Mouse (Mus musculus) liver, embryonic 15.5 days (tissue): ENCODE results near the gene Ddah1. TPM values are rescaled to one million over a fixed set of nuclear protein-coding genes. Genes with fewer than 3 reads are reported as not detected.
A peak's percentile ranks its signal among the peaks of the same experiment; 100 is the strongest.
"Not testable (repeated sequence)": the region's sequence is repeated elsewhere in the genome, so short reads cannot be mapped to it uniquely, and the experiment has no call there.

ENCODE experiments used
- ATAC-seq: fragments of 200-750 bp; cut with Nextera tagmentation; 2 replicates; pipeline ENCODE4 v1.8.0; 2017; ENCODE audit warnings: moderate number of reproducible peaks, mild to moderate bottlenecking, moderate library complexity; ENCODE audit not compliant: insufficient read depth
- H3K27ac ChIP-seq: fragments of 300-500 bp; sonication (generic); replicated peaks from 2 replicates; pipeline ENCODE4 v1.5.1; 2015; ENCODE audit warnings: mild to moderate bottlenecking, inconsistent platforms
- H3K27me3 ChIP-seq: fragments of 300-500 bp; sonication (generic); 2 replicates; pipeline ENCODE4 v1.6.1; 2015; ENCODE audit warnings: mild to moderate bottlenecking, inconsistent platforms
- H3K36me3 ChIP-seq: fragments of 300-500 bp; sonication (generic); replicated peaks from 2 replicates; pipeline ENCODE4 v1.6.1; 2015; ENCODE audit warnings: moderate library complexity, mild to moderate bottlenecking, inconsistent platforms
- H3K4me1 ChIP-seq: fragments of 300-500 bp; sonication (generic); replicated peaks from 2 replicates; pipeline ENCODE4 v1.6.1; 2015; ENCODE audit warnings: inconsistent platforms
- H3K4me2 ChIP-seq: fragments of 300-500 bp; sonication (generic); 2 replicates; pipeline ENCODE4 v1.6.1; 2015; ENCODE audit warnings: moderate library complexity, mild to moderate bottlenecking, inconsistent platforms
- H3K4me3 ChIP-seq: fragments of 300-500 bp; sonication (generic); replicated peaks from 2 replicates; pipeline ENCODE4 v1.5.1; 2015; ENCODE audit warnings: mild to moderate bottlenecking, inconsistent platforms
- H3K9ac ChIP-seq: fragments of 300-500 bp; sonication (generic); 2 replicates; pipeline ENCODE4 v1.6.1; 2015; ENCODE audit warnings: moderate library complexity, mild to moderate bottlenecking, inconsistent platforms
- H3K9me3 ChIP-seq: fragments of 300-500 bp; sonication (generic); replicated peaks from 2 replicates; pipeline ENCODE4 v1.6.1; 2016; ENCODE audit warnings: inconsistent platforms
- WGBS: fragments of 180-500 bp; shearing (Covaris S2); methylation state at CpG from one replicate; pipeline ENCODE4 v1.1.7; 2015; ENCODE audit warnings: mixed read lengths; ENCODE audit not compliant: insufficient replicate concordance; 5-methylcytosine and 5-hydroxymethylcytosine counted together
- polyA plus RNA-seq: library from polyadenylated mRNA; unstranded; fragments of >200 nt; fragmentation: Nextera tagmentation; extraction: Ambion mirVana; gene quantifications from 2 replicates; pipeline ENCODE4 v1.2.1, GENCODE M21; 2015

Ddah1 gene
- polyA plus RNA-seq, 1 experiment from 2014 or later, result 44.5 TPM

GRCm38 (mm10) chr3:145912512-145912911, 154.0 kb downstream of the Ddah1 start:
- Histone ChIP-seq H3K36me3 (no peaks in the 10 kb centered on the region), H3K27ac (no peak overlapping the region), H3K9me3 (no peaks in the 10 kb centered on the region), H3K4me1 (peaks cover 12% of the 10 kb centered on the region), H3K27me3 (no peaks in the 10 kb centered on the region), H3K4me2 (no peak overlapping the region), H3K9ac (no peak overlapping the region), H3K4me3 (no peak overlapping the region)
- WGBS, result 61% methylated on average over 7 of the region's 7 CpGs
- 0 out of 2 replicates have a peak, but pooled peaks have one; percentile 20 for ATAC-seq

- WGBS, result 68% methylated on average over 6 of the region's 6 CpGs
- Histone ChIP-seq H3K36me3 (no peaks in the 10 kb centered on the region), H3K4me1 (peaks cover 12% of the 10 kb centered on the region), H3K27me3 (no peaks in the 10 kb centered on the region), H3K9me3 (no peaks in the 10 kb centered on the region), H3K27ac (no peak overlapping the region), H3K4me3 (no peak overlapping the region), H3K4me2 (no peak overlapping the region), H3K9ac (no peak overlapping the region)
- no peak for ATAC-seq
Observed at GRCm38 (mm10) chr3:145913263-145913662, 154.8 kb downstream of the Ddah1 start.

- not testable (repeated sequence) for ATAC-seq, H3K36me3 ChIP-seq, H3K9me3 ChIP-seq, H3K4me2 ChIP-seq, H3K27ac ChIP-seq, H3K4me3 ChIP-seq, H3K9ac ChIP-seq, H3K27me3 ChIP-seq
- H3K4me1 ChIP-seq, result peaks cover 12% of the 10 kb centered on the region
- 55% methylated on average over 7 of the region's 7 CpGs for WGBS
Observed at GRCm38 (mm10) chr3:145913942-145914341, 155.5 kb downstream of the Ddah1 start.

DNA sequence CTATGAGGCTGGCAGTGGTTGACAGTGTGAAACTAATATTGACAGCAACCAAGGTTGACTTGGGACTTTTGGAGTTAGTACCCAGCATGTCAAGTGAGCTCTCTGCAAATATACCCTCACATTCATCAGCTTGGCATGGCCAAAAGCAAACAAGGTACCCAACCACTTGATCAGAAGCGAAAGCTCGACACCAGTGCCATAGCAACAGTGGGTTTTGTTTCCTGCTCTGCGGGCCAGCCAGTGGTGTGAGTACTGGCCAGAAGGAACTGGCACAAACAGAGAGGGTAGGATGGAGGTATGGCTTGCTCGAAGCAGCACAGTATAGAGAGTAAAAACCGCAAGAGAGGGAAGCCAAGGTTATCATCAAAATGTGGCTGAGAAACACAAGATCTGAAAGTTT, 157.9 kb downstream of the Ddah1 start:
- Histone ChIP-seq H3K27ac (no peak overlapping the region), H3K4me1 (peaks cover 12% of the 10 kb centered on the region), H3K4me2 (no peak overlapping the region), H3K9me3 (no peaks in the 10 kb centered on the region), H3K9ac (no peak overlapping the region), H3K4me3 (no peak overlapping the region), H3K27me3 (no peaks in the 10 kb centered on the region), H3K36me3 (no peaks in the 10 kb centered on the region)
- 62% methylated on average over 5 of the region's 5 CpGs for WGBS
- no peak for ATAC-seq

DNA sequence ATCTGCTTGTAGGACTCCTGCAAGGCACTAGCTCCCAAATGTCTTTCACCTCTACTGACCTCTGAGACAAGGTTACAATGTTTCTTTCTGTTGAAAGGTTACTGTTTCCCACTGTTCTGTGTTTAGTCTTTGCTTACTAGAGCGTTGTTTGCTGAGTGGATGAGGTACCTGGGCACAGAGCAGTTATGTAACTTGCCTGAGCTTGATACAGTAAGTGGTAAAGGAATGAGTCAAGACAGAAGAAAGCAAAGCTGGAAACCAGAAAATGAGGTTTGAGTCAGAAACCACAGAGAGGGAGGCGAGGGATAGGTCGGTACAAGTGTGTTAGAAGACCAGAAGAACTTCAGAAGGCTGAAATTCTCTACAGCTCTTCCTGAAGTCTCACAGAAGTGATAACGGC, 158.4 kb downstream of the Ddah1 start:
- Histone ChIP-seq H3K27me3 (no peaks in the 10 kb centered on the region), H3K9me3 (no peaks in the 10 kb centered on the region), H3K4me2 (no peak overlapping the region), H3K36me3 (no peaks in the 10 kb centered on the region), H3K4me1 (peaks cover 12% of the 10 kb centered on the region), H3K9ac (no peak overlapping the region), H3K4me3 (no peak overlapping the region), H3K27ac (no peak overlapping the region)
- 48% methylated on average over 4 of the region's 4 CpGs for WGBS
- ATAC-seq, result no peak

GRCm38 (mm10) chr3:145922019-145922854, 163.8 kb downstream of the Ddah1 start, which contains the start of gene Bcl10:
Gene Bcl10 (plus strand): TSS chr3:145922804.
- H3K27ac ChIP-seq, result peak within 1 kb of the TSS; percentile 86
- WGBS, result 46% methylated on average over 11 of the region's 11 CpGs
- peak within 1 kb of the TSS; percentile 53 for H3K4me3 ChIP-seq
- H3K9ac ChIP-seq, result peak within 1 kb of the TSS; percentile 55
- H3K4me2 ChIP-seq, result peak within 1 kb of the TSS; percentile 78
- H3K9me3 ChIP-seq, result no peaks in the 10 kb centered on the region
- no peaks in the 10 kb centered on the region for H3K36me3 ChIP-seq
- no peak for ATAC-seq
- no peaks in the 10 kb centered on the region for H3K27me3 ChIP-seq
- H3K4me1 ChIP-seq, result peaks cover 30% of the 10 kb centered on the region

GRCm38 (mm10) chr3:145922971-145923370, 164.5 kb downstream of the Ddah1 start:
- Histone ChIP-seq H3K27ac (0 out of 2 replicates have a peak overlapping the region, but pooled peaks have one; percentile 86), H3K36me3 (peaks cover 5% of the 10 kb centered on the region), H3K4me3 (no peak overlapping the region), H3K4me2 (peak overlapping the region; percentile 78), H3K4me1 (peaks cover 34% of the 10 kb centered on the region), H3K9me3 (no peaks in the 10 kb centered on the region), H3K9ac (no peak overlapping the region), H3K27me3 (no peaks in the 10 kb centered on the region)
- no peak for ATAC-seq
- 45% methylated on average over 3 of the region's 3 CpGs for WGBS

DNA sequence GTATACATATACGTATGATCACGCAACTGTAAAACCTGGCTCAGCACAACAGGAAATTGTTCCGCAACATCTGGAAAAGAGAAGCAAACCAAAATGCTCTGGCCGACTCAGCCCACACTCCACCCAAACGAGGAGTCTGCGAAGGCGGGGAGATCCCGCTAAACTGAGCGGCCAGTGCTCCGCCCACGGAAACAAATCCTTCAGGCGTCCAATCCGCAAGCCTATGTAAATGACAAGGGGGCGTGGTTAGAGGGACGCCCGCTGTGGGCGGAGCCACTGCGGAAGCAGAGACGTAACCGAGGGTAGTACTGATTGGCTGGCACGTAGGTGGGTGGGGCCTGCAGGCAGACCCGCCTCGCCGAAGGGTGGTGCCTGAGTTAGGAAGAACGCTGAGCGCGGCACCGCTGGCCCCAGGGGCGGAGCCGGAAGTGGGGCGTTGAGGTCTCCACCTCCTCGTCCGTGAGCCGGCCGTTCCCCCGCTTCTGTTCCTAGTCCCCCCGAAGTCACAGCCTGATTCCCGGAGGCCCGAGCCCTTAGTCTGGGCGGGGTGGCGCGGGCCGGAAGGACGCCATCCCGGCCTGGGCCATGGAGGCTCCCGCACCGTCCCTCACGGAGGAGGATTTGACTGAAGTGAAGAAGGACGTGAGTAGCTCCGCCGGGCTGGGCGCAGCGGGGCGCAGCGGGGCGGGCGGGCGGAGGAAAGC, 165.6 kb downstream of the Ddah1 start:
- H3K9me3 ChIP-seq, result no peaks in the 10 kb centered on the region
- H3K4me1 ChIP-seq, result peaks cover 35% of the 10 kb centered on the region
- ATAC-seq, result peak; percentile 95
- WGBS, result under 1% methylated on average over 54 of the region's 58 CpGs
- no peaks in the 10 kb centered on the region for H3K27me3 ChIP-seq
- H3K36me3 ChIP-seq, result peaks cover 10% of the 10 kb centered on the region
- H3K27ac ChIP-seq, result peak overlapping the region; percentile 93
- peak overlapping the region; percentile 94 for H3K4me3 ChIP-seq
- H3K9ac ChIP-seq, result peak overlapping the region; percentile 90
- peak overlapping the region; percentile 83 for H3K4me2 ChIP-seq

GRCm38 (mm10) chr3:145924649-145925337, 166.3 kb downstream of the Ddah1 start:
- Histone ChIP-seq H3K27me3 (no peaks in the 10 kb centered on the region), H3K36me3 (peaks cover 13% of the 10 kb centered on the region), H3K4me3 (peak overlapping the region; percentile 94), H3K27ac (peak overlapping the region; percentile 93), H3K4me1 (peaks cover 35% of the 10 kb centered on the region), H3K4me2 (peak overlapping the region; percentile 83), H3K9me3 (no peaks in the 10 kb centered on the region), H3K9ac (peak overlapping the region; percentile 90)
- ATAC-seq, result peak; percentile 9
- WGBS, result 2% methylated on average over 39 of the region's 39 CpGs

DNA sequence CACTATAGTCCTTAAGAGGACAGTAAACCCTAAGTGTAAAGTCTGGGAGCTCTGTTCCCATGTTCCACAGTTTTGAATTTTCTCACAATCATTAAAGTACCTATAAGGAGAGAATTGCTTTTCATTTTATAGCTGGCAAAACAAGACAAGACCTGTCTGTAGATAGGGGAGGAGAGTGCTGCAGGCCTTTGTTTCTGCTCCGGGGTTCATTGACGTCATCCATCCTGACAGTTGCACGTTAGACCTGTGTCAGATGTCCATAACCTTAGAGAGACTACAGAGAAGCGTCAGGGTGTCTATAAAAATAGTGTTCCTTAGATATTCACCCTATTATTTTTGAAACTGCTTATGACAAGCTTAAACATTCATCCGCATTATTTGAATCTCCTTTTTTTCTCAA, 167.0 kb downstream of the Ddah1 start:
- H3K9ac ChIP-seq, result peak overlapping the region; percentile 90; the same call in 1 of the 2 replicates
- ATAC-seq, result no peak
- peak overlapping the region; percentile 94 for H3K4me3 ChIP-seq
- H3K9me3 ChIP-seq, result no peaks in the 10 kb centered on the region
- H3K27me3 ChIP-seq, result no peaks in the 10 kb centered on the region
- H3K36me3 ChIP-seq, result peaks cover 20% of the 10 kb centered on the region
- H3K27ac ChIP-seq, result no peak overlapping the region
- peaks cover 35% of the 10 kb centered on the region for H3K4me1 ChIP-seq
- peak overlapping the region; percentile 83 for H3K4me2 ChIP-seq
- 52% methylated on average over 5 of the region's 5 CpGs for WGBS
